Mouse (Mus musculus) myocyte (in vitro differentiated cells): Measurements from ENCODE around the gene Platr17. TPM values are rescaled to one million over a fixed set of nuclear protein-coding genes. Genes with fewer than 3 reads are reported as not detected.

Experiments used
- H3K27me3 ChIP-seq: one replicate; pipeline ENCODE4 v1.6.1; 2011; ENCODE audit not compliant: control insufficient read depth, insufficient read depth, insufficient read length
- H3K36me3 ChIP-seq: one replicate; pipeline ENCODE4 v1.6.1; 2011; ENCODE audit not compliant: control insufficient read depth, insufficient read depth
- H3K4me2 ChIP-seq: one replicate; pipeline ENCODE4 v1.6.1; 2011; ENCODE audit warnings: low read depth, control low read depth
- H3K4me3 ChIP-seq: one replicate; pipeline ENCODE4 v1.5.1; 2011; ENCODE audit warnings: mild to moderate bottlenecking, control low read depth, moderate library complexity
- H3K79me2 ChIP-seq: one replicate; pipeline ENCODE4 v1.6.1; 2011; ENCODE audit not compliant: control insufficient read depth, insufficient read depth
- H3ac ChIP-seq: one replicate; pipeline ENCODE4 v1.6.1; 2011; ENCODE audit not compliant: control insufficient read depth, insufficient read length
- CEBPB ChIP-seq: IDR thresholded peaks from 2 replicates; pipeline ENCODE4 v1.6.1; 2011; ENCODE audit warnings: mild to moderate bottlenecking, moderate library complexity; ENCODE audit not compliant: poor library complexity, insufficient read depth, severe bottlenecking
- E2F4 ChIP-seq: IDR thresholded peaks from one replicate; pipeline ENCODE4 v1.6.1; 2011; ENCODE audit warnings: mild to moderate bottlenecking, control low read depth, moderate library complexity; ENCODE audit not compliant: insufficient read depth
- MAX ChIP-seq: IDR thresholded peaks from one replicate; pipeline ENCODE4 v1.6.1; 2011; ENCODE audit warnings: low read depth, mild to moderate bottlenecking, control low read depth
- MYOD1 ChIP-seq, 3 experiments: IDR thresholded peaks; one replicate each; pipeline ENCODE4 v1.6.1; 2011; ENCODE audit warnings: control low read depth in 2 of 3, low read depth in 2 of 3, mild to moderate bottlenecking in 2 of 3, moderate library complexity in 1 of 3; ENCODE audit not compliant: insufficient read length in 2 of 3, control insufficient read depth in 1 of 3
- MYOG ChIP-seq, 3 experiments: IDR thresholded peaks; one replicate each; pipeline ENCODE4 v1.6.1; 2011; ENCODE audit warnings: control low read depth in 2 of 3, low read depth in 2 of 3, mild to moderate bottlenecking in 2 of 3; ENCODE audit not compliant: insufficient read length in 2 of 3, control insufficient read depth in 1 of 3, insufficient read depth in 1 of 3
- POLR2A ChIP-seq: IDR thresholded peaks from one replicate; pipeline ENCODE4 v1.6.1; 2011; ENCODE audit warnings: low read depth, mild to moderate bottlenecking, control low read depth, moderate library complexity; ENCODE audit not compliant: insufficient read length
- POLR2AphosphoS2 ChIP-seq: IDR thresholded peaks from one replicate; pipeline ENCODE4 v1.6.1; 2011; ENCODE audit warnings: low read depth, control low read depth; ENCODE audit not compliant: insufficient read length
- REST ChIP-seq: IDR thresholded peaks from one replicate; pipeline ENCODE4 v1.6.1; 2011; ENCODE audit warnings: mild to moderate bottlenecking, control low read depth, moderate library complexity; ENCODE audit not compliant: insufficient read depth, insufficient read length
- SRF ChIP-seq: IDR thresholded peaks from one replicate; pipeline ENCODE4 v1.6.1; 2011; ENCODE audit warnings: low read depth; ENCODE audit not compliant: control insufficient read depth, insufficient read length
- TCF12 ChIP-seq: IDR thresholded peaks from one replicate; pipeline ENCODE4 v1.6.1; 2011; ENCODE audit warnings: mild to moderate bottlenecking, control low read depth; ENCODE audit not compliant: poor library complexity, insufficient read depth, severe bottlenecking
- TCF3 ChIP-seq: IDR thresholded peaks from one replicate; pipeline ENCODE4 v1.6.1; 2011; ENCODE audit warnings: low read depth, control low read depth; ENCODE audit not compliant: insufficient read length
- USF1 ChIP-seq: IDR thresholded peaks from one replicate; pipeline ENCODE4 v1.6.1; 2011; ENCODE audit warnings: low read depth, mild to moderate bottlenecking, control low read depth, moderate library complexity
- polyA plus RNA-seq: library from polyadenylated mRNA; unstranded; fragments of >200 nt; fragmentation: generic; extraction: Trizol; gene quantifications from one replicate; pipeline ENCODE4 v1.2.1, GENCODE M21; 2012; ENCODE audit warnings: missing spikeins

Gene Platr17
- polyA plus RNA-seq, 1 experiment: 0.17 TPM

GRCm38 (mm10) chr17:33918293-33919203 lies 13.6 kb downstream of the Platr17 start:
- peaks cover 4% of the 10 kb centered on the region for H3K36me3 ChIP-seq
- peaks cover 4% of the 10 kb centered on the region for H3K79me2 ChIP-seq
- peak overlapping the region; percentile 90 for H3K4me2 ChIP-seq
- no peak overlapping the region for H3ac ChIP-seq
- no peaks in the 10 kb centered on the region for H3K27me3 ChIP-seq
- H3K4me3 ChIP-seq: peak overlapping the region; percentile 66
- TF ChIP-seq SRF (no peak), MYOG (IDR thresholded peaks at IDR 0.05; ENCODE audit: control insufficient read depth in 1 of 3, insufficient read depth in 1 of 3, insufficient read length in 2 of 3, low read depth in 2 of 3) (no peak), POLR2A (peak; percentile 10), MAX (no peak), POLR2AphosphoS2 (no peak), E2F4 (no peak), CEBPB (no peak), MYOD1 (IDR thresholded peaks at IDR 0.05; ENCODE audit: control insufficient read depth in 1 of 3, insufficient read length in 2 of 3, low read depth in 2 of 3) (no peak)

GRCm38 (mm10) chr17:33919351-33920281 lies 14.7 kb downstream of the Platr17 start:
- H3ac ChIP-seq: no peak overlapping the region
- peaks cover 4% of the 10 kb centered on the region for H3K79me2 ChIP-seq
- peaks cover 4% of the 10 kb centered on the region for H3K36me3 ChIP-seq

GRCm38 (mm10) chr17:33920282-33921097 lies 15.6 kb downstream of the Platr17 start:
- peak overlapping the region; percentile 90 for H3K4me2 ChIP-seq
- H3K4me3 ChIP-seq: peak overlapping the region; percentile 66
- H3K36me3 ChIP-seq: peaks cover 4% of the 10 kb centered on the region
- no peaks in the 10 kb centered on the region for H3K27me3 ChIP-seq
- peaks cover 4% of the 10 kb centered on the region for H3K79me2 ChIP-seq
- H3ac ChIP-seq: no peak overlapping the region
- TF ChIP-seq MYOG (IDR thresholded peaks at IDR 0.05; ENCODE audit: control insufficient read depth in 1 of 3, insufficient read depth in 1 of 3, insufficient read length in 2 of 3, low read depth in 2 of 3) (peak in 2 of 3 experiments; percentile 18 to 76), MYOD1 (IDR thresholded peaks at IDR 0.05; ENCODE audit: control insufficient read depth in 1 of 3, insufficient read length in 2 of 3, low read depth in 2 of 3) (peak in 2 of 3 experiments; percentile 68 to 74), POLR2A (peak; percentile 46), SRF (no peak), POLR2AphosphoS2 (peak; percentile 10)

More at GRCm38 (mm10) chr17:33919351-33920281, 14.7 kb downstream of the Platr17 start:
- Histone ChIP-seq H3K4me2 (peak overlapping the region; percentile 90), H3K27me3 (no peaks in the 10 kb centered on the region), H3K4me3 (peak overlapping the region; percentile 66)
- TF ChIP-seq E2F4 (no peak), POLR2AphosphoS2 (peak; percentile 67), POLR2A (no peak), REST (no peak), TCF12 (no peak)

GRCm38 (mm10) chr17:33921361-33921760 lies 16.4 kb downstream of the Platr17 start:
- peak overlapping the region; percentile 66 for H3K4me3 ChIP-seq
- peaks cover 4% of the 10 kb centered on the region for H3K79me2 ChIP-seq
- H3ac ChIP-seq: no peak overlapping the region
- no peaks in the 10 kb centered on the region for H3K27me3 ChIP-seq
- peaks cover 4% of the 10 kb centered on the region for H3K36me3 ChIP-seq
- H3K4me2 ChIP-seq: peak overlapping the region; percentile 90
- no peak for TF ChIP-seq POLR2AphosphoS2
- no peak for TF ChIP-seq REST
- TF ChIP-seq MYOG (IDR thresholded peaks at IDR 0.05; ENCODE audit: control insufficient read depth in 1 of 3, insufficient read depth in 1 of 3, insufficient read length in 2 of 3, low read depth in 2 of 3): no peak
- no peak for TF ChIP-seq TCF3
- TF ChIP-seq TCF12: no peak
- no peak for TF ChIP-seq E2F4
- TF ChIP-seq USF1: no peak
- TF ChIP-seq MAX: no peak
- no peak for TF ChIP-seq MYOD1 (IDR thresholded peaks at IDR 0.05; ENCODE audit: control insufficient read depth in 1 of 3, insufficient read length in 2 of 3, low read depth in 2 of 3)
- no peak for TF ChIP-seq POLR2A
- TF ChIP-seq CEBPB: no peak
- TF ChIP-seq SRF: no peak
